Mouse (Mus musculus) cerebellum, postnatal 25 days (tissue): Measurements from ENCODE around the gene Fosl1.

Experiments used
- DNase-seq, 2 experiments: peaks; one replicate each; pipeline ENCODE4 v3.0.0; 2021; ENCODE audit warnings: mixed read lengths in 2 of 2

Gene Fosl1

DNA sequence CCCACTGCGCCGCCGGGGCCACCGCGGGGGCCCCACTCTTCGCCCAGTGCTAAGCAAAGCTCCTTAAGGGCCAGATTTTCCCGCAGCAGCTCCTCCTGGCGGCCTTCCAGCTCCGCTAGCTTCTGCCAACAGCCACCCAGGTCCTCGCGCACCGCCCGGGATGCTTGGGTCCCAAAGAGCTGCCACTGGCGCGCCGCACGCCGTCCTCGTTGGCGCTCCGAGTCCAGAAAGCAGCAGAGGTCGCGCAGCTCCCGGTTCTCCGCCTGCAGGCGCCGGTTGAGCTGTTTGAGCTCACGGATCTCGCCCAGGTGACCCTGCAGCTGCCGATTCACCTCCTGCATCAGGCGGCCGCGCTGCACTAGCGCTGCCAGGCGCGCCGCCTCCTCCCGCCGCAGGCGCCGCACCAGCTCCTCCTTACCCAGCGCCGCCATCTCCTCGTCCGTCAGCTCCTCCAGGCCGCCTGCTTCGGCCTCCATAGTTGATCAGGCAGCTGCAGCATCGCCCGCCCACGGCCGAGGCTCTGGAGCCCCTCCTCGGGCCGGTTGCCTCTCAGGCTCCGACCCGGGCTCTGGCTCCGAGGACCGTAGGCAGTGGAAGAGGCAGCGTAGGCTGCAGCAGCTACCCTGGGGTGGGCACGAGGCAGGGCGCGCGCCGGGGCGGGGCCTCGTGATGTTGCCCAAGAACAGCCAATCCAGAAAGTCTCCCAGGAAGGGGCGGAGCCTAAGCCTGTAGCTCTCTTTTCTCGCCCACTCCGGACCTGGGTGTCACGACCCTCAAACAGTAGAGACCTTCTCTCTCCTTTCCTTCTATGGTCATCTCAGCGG lies 9.8 kb downstream of the Fosl1 start:
- peak; percentile 99 for DNase-seq

DNA sequence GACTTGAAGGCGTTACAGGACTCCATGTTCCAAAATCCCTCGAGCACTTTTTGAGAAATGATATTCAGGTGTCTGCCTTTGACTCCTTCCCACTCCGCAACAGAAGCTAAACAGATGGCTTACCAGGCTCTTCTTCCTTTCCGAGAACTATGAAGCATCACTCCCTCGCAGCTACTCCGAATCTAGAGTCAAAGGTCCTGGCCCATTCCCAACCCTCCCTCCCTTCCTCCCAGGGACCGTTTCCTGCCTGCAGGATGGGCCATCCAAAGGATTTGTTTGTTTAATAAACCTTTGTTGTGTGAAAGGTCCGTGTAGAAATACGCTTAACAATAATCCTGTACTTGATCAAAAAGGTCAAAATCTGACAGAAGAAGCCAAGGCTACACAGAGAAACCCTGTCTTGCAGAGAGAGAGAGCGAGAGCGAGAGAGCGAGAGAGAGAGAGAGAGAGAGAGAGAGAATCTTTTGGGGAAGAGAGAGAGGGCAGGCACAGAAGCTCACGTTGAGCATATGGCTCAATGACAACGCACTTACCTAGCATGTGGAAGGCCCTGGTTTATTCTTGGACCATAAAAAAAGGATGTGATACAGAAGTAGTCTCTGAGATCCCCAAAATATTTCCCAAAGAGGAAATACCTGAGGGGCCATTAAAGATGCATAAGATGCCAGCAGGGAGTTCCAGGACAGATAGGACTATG lies 10.5 kb downstream of the Fosl1 start, which contains the start of gene Ccdc85b:
Ccdc85b (minus strand) TSS at position 149 of the 697 bp plus-strand sequence.
- no peak for DNase-seq

DNA sequence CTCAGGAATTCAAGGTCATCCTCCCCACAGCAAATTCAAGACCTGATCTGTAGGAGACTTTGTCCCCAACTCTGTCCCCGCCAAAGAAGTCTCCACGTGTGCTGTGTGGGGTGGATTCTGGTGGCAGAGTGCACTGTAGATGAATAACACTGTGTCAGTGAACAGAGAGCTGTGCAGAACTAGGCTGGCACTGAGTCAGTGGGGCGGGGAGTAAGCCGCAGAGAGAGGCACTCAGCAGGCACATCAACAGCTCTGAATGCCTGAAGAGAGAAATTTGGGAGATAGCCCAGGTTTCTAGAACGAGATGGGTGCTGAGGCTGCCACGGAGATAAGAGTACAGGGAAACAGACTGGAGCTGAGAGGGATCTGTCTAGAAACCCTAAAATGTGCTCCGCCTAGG lies 11.7 kb downstream of the Fosl1 start:
- peak; percentile 11 to 48 for DNase-seq

DNA sequence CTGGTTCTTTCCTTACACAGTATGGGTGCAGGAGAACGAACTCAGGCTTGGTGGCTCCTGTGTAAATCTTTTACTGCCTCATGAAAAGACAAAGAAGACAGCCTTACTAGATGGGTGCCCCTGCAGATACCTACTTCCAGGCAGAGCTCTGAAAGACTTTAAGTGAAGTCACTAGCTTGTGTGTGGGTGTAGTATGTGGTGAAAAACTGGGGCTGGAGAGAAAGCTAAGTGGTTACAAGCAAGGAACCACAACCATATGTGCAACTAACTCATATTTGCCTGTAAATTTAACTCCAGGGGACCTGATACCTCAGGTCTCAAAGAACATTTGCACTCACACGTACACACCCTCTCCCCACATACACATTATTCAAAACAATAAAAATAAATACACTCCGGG lies 12.5 kb downstream of the Fosl1 start:
- DNase-seq = peak in 1 of 2 experiments; percentile 9

DNA sequence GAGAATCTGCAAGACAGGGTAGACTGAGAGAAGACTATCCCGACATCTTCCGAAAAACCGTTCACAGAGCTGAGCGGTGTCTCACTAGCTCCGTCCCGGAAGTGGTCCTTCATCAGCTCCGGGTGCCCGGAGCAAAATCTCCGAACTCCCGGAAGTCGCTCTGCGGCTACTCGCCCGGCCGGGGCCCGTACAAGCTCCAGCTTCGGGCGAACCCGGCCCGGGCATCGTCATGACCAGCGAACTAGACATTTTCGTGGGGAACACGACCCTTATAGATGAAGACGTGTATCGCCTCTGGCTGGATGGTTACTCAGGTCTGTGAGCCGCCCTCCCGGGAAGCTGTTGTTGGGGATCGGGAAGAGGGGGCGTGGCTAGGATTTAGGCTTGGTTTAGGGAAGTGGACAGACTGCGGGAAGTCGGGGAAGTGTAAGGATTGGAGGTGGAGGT lies 13.1 kb downstream of the Fosl1 start, which contains the start of gene Fibp:
Fibp (plus strand) TSS at position 151 of the 447 bp plus-strand sequence.
- peak; percentile 92 for DNase-seq

DNA sequence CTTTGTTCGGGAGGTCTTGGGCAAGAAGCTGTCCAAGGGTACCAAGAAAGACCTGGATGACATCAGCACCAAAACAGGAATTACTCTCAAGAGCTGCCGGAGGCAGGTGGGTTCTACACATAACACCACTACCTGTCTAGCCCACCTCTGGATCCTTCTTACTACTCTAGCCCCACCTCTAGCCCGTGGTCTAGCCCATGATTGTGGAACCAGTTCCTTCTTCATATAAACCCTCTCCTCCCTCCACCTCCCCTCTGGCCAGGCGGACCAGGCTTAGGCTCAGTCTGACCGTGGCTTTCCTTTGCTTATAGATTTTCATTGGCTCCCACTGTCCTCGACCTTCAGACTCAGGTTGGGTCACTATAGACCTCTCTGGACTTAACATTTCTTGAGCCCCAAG lies 14.1 kb downstream of the Fosl1 start:
- no peak for DNase-seq

DNA sequence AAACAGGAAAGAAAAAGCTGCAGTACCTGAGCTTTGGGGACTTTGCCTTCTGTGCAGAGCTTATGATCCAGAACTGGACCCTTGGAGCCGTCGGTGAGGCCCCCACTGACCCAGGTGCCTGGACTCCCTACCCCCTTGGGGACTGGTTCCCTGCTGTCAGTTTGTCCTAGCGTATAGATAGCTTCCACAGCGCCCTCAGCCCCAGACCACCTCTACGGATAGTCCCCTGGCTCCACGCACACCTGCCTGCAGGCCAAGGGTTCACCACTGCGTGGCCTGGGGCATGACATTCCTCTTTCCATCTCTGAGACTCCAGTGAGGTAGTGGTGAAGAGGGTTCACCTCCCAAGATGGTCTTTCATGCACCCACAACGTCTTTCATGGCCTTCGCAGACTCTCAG lies 15.9 kb downstream of the Fosl1 start:
- DNase-seq = peak in 1 of 2 experiments; percentile 23

DNA sequence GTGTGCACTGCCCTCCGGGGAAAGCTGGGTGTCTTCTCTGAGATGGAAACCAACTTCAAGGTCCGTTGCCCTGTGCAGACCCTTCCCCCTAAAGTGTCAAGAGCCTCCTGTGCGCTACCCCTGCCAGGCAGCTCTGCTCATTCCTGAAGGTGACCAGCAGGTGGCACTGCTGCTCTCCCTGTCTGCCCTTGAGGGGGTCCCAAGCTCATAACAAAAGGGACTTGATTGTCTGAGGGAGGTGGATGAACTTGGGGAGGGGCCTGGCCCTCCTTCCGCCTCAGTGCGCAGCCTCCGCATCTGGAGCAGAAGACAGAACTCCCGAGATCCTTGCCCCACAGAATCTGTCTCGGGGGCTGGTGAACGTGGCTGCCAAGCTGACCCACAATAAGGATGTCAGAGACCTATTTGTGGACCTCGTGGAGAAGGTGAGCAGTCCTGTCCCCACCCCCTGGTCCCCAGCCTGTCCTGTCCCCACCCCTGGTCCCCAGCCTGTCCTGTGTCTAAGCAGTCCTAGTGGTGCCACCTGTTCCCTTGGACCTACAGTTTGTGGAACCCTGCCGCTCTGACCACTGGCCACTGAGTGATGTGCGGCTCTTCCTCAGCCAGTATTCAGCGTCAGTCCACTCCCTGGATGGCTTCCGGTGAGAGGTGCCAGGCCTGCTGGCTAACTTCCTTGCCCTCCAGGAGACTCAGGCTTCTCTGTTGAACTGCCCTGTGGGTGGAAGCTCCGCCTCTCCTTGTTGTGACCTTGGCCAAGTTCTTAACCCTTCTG lies 16.6 kb downstream of the Fosl1 start:
- peak; percentile 76 to 82 for DNase-seq

DNA sequence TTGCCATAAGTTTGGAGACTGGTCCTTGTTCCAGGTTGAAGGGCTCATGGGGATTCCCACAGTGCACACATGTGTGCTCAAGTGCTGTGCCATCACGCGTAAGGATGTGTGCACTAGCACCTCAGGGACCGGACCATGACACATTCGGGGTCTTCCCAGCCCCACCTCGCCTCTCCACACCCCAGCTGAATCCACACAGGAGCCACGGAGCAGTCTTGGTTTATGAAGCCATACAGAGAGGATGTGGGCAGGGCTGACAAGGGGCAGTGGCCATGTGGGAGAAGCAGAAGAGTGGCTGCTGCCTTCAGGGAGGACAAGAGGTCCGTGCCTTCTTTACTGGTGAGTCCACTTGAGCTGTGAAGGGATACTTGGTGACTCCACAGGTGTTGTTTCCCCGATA lies 17.7 kb downstream of the Fosl1 start:
- DNase-seq = peak in 1 of 2 experiments; percentile 27

DNA sequence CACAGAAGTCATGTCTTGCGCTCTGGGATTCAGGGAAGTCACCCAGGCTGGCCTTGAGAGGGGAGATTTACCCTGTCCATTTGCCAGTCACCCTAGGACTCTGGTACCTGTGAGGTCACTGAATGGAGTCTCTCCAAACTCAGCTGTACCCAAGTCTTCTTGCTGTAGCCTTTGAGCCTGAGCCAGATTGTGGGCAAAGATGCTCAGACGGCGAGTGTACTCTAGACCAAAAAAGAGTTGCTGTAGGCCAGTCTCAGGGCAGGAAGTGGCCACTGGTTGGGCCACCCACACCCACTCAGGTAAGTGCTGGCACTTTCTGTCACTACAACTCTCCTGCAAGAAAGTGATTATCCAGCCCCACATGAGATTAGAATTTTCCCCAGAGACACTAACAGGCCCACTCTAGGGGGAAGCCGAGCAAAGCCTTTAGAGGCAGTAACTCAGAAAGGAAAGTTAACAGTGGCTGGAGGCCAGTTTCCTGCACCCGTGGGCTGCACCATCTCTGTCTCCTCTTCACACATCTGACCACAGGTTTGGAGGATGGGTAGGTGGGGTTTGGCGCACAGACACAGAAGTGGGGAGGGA lies 19.7 kb downstream of the Fosl1 start:
- no peak for DNase-seq

DNA sequence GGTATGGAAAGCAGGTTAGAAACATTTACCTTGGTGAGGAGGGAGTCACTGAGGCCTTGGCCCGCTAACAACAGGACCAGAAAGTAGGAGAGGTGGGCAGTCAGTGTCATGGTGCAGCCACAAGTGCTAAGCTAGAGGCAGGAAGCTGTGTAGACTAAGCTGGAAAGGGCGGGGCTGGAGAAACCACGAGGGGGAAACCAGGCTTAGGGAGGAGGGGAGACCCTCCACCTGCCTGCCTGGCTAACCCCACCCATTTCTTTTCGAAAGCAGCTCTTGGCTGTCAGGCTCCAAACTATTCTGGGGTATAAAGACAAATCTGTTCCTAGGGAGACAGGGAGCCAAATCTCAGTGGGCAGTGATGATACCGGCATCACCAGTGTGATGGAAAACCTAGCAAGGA lies 21.0 kb downstream of the Fosl1 start, which contains the start of gene Ctsw:
Ctsw (minus strand) TSS at position 134 of the 400 bp plus-strand sequence.
- DNase-seq = no peak

DNA sequence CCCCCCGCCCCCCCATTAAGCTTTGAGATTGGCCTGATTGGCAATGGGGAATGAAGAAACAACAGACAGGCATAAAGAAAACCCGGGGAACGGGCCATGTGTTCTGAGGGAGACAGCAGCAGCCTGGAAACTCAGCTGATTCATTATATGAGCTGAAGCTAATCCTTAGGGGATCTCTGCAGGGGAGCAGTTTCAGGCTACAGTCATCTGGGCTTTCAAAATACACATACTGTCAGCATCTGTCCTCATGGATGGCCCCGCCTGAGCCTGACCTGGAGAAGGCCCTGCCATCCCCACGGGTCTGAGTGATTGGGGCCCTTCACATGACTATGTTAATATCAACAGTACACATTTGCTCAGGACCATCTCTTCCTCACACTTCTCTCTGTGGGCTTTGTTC lies 24.5 kb downstream of the Fosl1 start:
- DNase-seq = no peak

DNA sequence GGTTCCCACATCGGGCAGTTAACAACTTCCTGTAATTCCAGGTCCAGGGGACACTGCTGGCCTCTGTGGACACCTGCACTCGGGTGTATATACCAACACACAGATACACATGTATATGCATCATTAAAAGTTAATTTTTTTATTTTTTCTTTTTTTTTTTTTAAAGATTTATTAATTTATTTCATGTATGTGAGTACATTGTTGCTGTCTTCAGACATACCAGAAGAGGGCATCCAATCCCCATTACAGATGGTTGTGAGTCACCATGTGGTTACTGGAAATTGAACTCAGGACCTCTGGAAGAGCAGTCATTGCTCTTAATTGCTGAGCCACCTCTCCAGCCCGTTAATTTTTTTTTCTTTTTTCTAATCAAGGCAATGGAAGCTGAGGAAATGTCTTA lies 25.5 kb downstream of the Fosl1 start:
- DNase-seq = no peak

DNA sequence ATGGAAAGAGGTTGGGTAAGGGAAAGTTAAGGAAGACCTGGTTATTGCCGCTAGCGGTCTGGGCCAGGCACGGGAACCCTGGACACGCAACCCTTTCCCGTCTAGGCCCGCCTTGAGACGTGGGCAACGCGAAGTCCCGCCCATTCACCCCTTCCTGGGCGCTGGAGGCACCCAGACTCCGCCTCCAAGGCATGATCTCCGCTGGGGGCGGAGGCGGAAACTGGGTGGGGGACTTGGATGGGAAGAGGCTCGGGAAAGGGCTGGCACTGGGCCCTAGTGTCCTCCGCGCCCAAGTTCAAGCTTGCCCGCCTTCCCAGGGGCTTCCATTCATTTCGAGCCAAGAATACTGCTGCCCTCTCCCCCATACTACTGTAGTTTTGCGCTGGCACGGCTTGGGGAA lies 26.4 kb downstream of the Fosl1 start, which contains the start of gene Efemp2:
Efemp2 (plus strand) TSS at position 235 of the 400 bp plus-strand sequence.
- peak; percentile 56 to 76 for DNase-seq

DNA sequence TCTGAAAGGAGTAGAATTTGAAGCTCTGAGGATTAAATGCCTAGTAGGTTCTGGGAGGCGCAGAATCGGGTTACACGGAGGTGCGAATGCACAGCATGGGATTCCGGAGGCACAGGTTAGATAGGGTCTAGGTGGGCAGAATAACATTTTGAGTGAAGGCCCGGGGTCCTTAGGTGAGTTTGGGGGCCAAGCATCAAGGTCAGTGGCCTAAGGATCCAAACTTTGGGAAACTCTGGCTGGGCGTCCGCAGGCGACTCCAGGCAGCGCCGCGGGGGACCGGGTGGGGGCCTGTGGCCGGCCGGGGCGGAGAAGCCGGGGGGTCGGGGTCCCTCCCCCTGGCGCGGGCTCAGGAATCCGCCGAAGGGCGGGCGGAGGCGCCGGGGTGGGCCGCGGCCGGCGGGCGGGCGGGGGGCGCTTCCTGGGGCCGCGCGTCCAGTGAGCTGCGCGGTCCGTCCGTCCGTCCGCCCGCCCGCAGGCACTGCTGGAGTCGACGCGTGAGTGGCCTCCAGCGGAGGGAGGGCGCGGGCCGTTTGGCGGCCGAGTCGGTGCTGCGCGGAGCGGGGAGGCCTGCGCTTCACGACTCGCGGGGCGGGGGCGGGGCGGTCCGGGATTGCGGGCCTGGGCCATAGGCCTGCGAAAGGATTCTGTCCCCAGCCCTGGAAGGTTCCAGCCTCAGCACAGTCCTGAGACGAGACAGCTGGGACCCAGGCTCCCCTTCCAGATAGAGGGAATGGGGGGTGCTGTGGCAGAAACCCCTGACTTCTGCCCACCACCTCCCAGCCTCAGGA lies 27.1 kb downstream of the Fosl1 start:
- peak; percentile 47 to 85 for DNase-seq

DNA sequence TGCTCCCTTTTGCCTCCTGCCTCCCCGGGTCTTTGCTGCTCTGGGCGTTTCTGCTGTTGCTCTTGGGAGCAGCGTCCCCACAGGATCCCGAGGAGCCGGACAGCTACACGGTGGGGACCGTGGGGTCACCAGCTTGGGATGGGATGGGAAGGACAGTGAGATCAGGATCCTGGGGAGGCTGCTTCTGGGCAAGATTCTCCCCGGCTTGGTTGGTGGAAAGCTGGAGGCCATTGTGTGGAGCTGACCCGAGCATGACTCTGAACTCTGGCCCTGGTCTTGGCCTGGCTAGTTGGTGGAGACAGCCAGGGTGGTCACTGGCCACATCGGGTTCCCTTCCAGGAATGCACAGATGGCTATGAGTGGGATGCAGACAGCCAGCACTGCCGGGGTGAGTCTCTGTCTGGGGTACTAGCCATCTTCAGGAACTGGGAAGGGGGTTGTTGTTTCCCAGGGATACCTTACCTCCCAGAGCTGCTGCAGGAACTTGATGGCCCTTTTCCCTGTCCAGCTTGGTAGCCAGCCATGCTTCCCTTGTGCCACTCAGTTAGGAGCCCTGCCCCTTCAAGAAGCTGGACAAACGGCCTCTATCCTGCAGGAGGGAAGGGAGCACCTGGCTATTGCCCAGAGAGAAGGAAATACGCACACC lies 27.8 kb downstream of the Fosl1 start:
- peak; percentile 63 to 75 for DNase-seq

DNA sequence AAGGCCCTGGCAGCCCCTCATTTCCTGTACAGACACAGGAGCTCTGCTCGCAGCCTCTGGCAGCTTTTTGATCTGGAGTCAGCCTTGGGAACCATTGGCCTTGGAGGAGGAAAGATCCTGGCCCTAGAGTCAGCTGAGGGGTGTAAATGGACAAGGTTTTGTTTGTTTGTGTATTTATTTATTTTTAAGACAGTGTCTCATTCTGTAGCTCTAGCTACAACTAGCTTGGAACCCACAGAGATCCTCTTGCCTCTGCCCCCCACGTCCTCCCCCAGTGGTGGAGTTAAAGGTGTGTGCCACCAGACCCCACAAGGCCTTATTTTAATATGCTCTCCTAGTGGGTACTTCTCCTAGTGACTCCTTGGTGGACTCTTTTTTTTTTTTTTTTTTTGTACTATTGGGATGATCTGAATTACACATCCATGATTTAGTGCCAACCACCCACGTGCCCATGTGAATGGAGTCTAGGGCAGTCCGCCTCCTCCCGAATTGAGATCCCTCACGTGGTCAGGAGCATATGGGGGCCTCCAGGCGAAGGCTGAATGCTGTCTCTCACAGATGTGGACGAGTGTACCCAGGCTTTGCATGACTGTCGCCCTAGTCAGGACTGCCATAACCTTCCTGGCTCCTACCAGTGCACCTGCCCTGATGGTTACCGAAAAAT lies 29.8 kb downstream of the Fosl1 start:
- DNase-seq = peak in 1 of 2 experiments; percentile 38

DNA sequence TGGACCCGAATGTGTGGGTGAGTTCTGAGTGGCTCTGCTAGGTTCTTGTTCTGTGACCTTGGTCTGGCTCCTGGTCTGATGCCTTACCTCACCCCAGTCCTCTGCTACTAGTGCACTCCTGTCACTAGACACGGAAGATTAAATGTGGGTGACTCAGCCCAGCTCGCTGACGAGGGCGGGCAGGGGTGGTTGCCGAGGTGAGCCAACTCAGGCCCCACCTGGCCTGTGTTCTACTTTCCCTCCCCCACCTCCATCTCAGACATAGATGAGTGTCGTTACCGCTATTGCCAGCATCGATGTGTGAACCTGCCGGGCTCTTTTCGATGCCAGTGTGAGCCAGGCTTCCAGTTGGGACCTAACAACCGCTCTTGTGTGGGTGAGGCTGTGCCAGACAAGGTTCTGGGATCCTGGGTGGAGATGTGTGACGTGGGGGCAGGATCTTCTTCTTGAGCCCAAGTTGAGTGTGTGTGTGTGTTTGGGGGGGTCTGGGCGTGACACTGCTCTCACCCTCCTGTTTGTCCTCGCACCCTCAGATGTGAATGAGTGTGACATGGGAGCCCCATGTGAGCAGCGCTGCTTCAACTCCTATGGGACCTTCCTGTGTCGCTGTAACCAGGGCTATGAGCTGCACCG lies 30.4 kb downstream of the Fosl1 start:
- DNase-seq = no peak

DNA sequence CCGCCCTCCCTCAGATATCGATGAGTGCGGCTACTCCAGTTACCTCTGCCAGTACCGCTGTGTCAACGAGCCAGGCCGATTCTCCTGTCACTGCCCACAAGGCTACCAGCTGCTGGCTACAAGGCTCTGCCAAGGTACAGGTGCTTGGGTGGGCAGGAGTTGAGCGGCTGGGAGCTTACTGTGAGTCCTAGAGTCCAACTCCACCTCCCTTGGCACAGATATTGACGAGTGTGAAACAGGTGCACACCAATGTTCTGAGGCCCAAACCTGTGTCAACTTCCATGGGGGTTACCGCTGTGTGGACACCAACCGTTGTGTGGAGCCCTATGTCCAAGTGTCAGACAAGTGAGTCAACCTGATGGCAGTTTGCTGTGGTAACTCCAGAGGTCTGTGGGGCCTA lies 32.7 kb downstream of the Fosl1 start:
- DNase-seq = peak; percentile 39 to 44

DNA sequence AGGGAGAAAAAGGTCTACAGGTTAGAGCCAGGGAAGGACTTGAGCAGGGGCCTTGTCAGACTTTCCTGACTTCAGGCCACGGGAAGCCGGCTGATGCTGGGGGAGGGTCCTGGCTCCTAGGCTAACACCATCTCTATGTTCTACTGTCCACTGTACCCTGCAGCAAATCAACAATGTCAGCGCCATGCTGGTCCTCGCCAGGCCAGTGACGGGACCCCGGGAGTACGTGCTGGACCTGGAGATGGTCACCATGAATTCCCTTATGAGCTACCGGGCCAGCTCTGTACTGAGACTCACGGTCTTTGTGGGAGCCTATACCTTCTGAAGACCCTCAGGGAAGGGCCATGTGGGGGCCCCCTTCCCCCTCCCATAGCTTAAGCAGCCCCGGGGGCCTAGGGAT lies 34.1 kb downstream of the Fosl1 start:
- DNase-seq = peak in 1 of 2 experiments; percentile 39
